Mouse (Mus musculus) CH12.LX (cell line): Measurements from ENCODE around the gene Nupr1. TPM values are rescaled to one million over a fixed set of nuclear protein-coding genes. Genes with fewer than 3 reads are reported as not detected.

Source experiments
- DNase-seq: peaks from one replicate; pipeline ENCODE4 v3.0.0-alpha.2; 2013; ENCODE audit errors: extremely low read depth
- H3K27ac ChIP-seq: 2 replicates; pipeline ENCODE4 v1.5.1; 2012; ENCODE audit warnings: low read depth, mild to moderate bottlenecking, control low read depth, moderate library complexity; ENCODE audit not compliant: insufficient read depth
- H3K27me3 ChIP-seq: replicated peaks from 2 replicates; pipeline ENCODE3; 2012; ENCODE audit warnings: inconsistent platforms
- H3K36me3 ChIP-seq, 2 experiments: replicated peaks in 1 of 2; 2 replicates each; pipeline versions ENCODE3 to v1.6.1; 2012; ENCODE audit warnings: inconsistent platforms in 1 of 2, low read length in 1 of 2, mild to moderate bottlenecking in 1 of 2, mixed read lengths in 1 of 2, moderate library complexity in 1 of 2; ENCODE audit not compliant: control insufficient read depth in 1 of 2, insufficient read depth in 1 of 2
- H3K4me1 ChIP-seq, 2 experiments: 2 replicates each; pipeline ENCODE4 v1.6.1; 2012; ENCODE audit warnings: inconsistent platforms in 1 of 2, moderate library complexity in 1 of 2; ENCODE audit not compliant: insufficient read depth in 2 of 2, control insufficient read depth in 1 of 2
- H3K4me2 ChIP-seq: 2 replicates; pipeline ENCODE4 v1.6.1; 2012; ENCODE audit warnings: low read depth, mild to moderate bottlenecking, control low read depth; ENCODE audit not compliant: poor library complexity, insufficient read depth, severe bottlenecking
- H3K4me3 ChIP-seq, 3 experiments: fragments of 150-350 bp in 1 of 3; sonication (generic) in 1 of 3; replicated peaks in 1 of 3; 2 replicates each; pipeline versions ENCODE3 to v1.5.1; 2011 to 2012; ENCODE audit warnings: low read depth in 2 of 3, low read length in 2 of 3, mild to moderate bottlenecking in 2 of 3, moderate library complexity in 2 of 3, control low read depth in 1 of 3, improper control_type of control experiment in 1 of 3, inconsistent platforms in 1 of 3, mixed read lengths in 1 of 3; ENCODE audit not compliant: poor library complexity in 1 of 3
- H3K79me2 ChIP-seq: replicated peaks from 2 replicates; pipeline ENCODE4 v1.6.1; 2012; ENCODE audit warnings: mild to moderate bottlenecking, moderate library complexity; ENCODE audit not compliant: control insufficient read depth, poor library complexity, insufficient read depth, severe bottlenecking; ENCODE audit errors: extremely low read depth
- H3K9ac ChIP-seq: 2 replicates; pipeline ENCODE4 v1.6.1; 2012; ENCODE audit warnings: low read depth, mild to moderate bottlenecking, control low read depth, moderate library complexity; ENCODE audit not compliant: insufficient read depth
- H3K9me3 ChIP-seq: replicated peaks from 2 replicates; pipeline ENCODE3; 2012; ENCODE audit warnings: low read length, inconsistent platforms, mixed read lengths
- BHLHE40 ChIP-seq: IDR thresholded peaks from 2 replicates; pipeline ENCODE4 v1.6.1; 2011; ENCODE audit warnings: mild to moderate bottlenecking, low read depth, low read length, improper control_type of control experiment
- CHD1 ChIP-seq: IDR thresholded peaks from 2 replicates; pipeline ENCODE4 v1.6.1; 2012; ENCODE audit warnings: low read depth, low read length, improper control_type of control experiment, inconsistent platforms
- CHD2 ChIP-seq: IDR thresholded peaks from 2 replicates; pipeline ENCODE4 v1.6.1; 2011; ENCODE audit warnings: low read length, improper control_type of control experiment
- CTCF ChIP-seq, 2 experiments: IDR thresholded peaks in 1 of 2; conservative IDR thresholded peaks in 1 of 2; 2 replicates each; pipeline ENCODE4 v1.5.1; 2011 to 2012; ENCODE audit warnings: low read depth in 2 of 2, low read length in 2 of 2, improper control_type of control experiment in 1 of 2, inconsistent platforms in 1 of 2, mild to moderate bottlenecking in 1 of 2, moderate library complexity in 1 of 2
- ELF1 ChIP-seq: IDR thresholded peaks from 2 replicates; pipeline ENCODE4 v1.6.1; 2014; ENCODE audit warnings: low read depth, mild to moderate bottlenecking, inconsistent platforms, low read length, improper control_type of control experiment
- EP300 ChIP-seq: IDR thresholded peaks from 2 replicates; pipeline ENCODE4 v1.6.1; 2011; ENCODE audit warnings: low read length, improper control_type of control experiment
- ETS1 ChIP-seq: conservative IDR thresholded peaks from 2 replicates; pipeline ENCODE4 v1.6.1; 2012; ENCODE audit warnings: low read depth, mild to moderate bottlenecking, inconsistent platforms, low read length, improper control_type of control experiment, moderate library complexity
- HCFC1 ChIP-seq: IDR thresholded peaks from 2 replicates; pipeline ENCODE4 v1.6.1; 2012; ENCODE audit warnings: low read depth, mild to moderate bottlenecking, inconsistent platforms, low read length, improper control_type of control experiment
- JUN ChIP-seq: IDR thresholded peaks from 2 replicates; pipeline ENCODE4 v1.6.1; 2011; ENCODE audit warnings: low read depth, mild to moderate bottlenecking, low read length, improper control_type of control experiment, moderate library complexity; ENCODE audit not compliant: insufficient read depth
- JUND ChIP-seq: conservative IDR thresholded peaks from 2 replicates; pipeline ENCODE4 v1.6.1; 2011; ENCODE audit warnings: low read depth, low read length, improper control_type of control experiment
- KAT2A ChIP-seq: IDR thresholded peaks from 2 replicates; pipeline ENCODE4 v1.6.1; 2012; ENCODE audit warnings: low read length, improper control_type of control experiment, inconsistent platforms; ENCODE audit not compliant: insufficient replicate concordance
- MAFK ChIP-seq: IDR thresholded peaks from 2 replicates; pipeline ENCODE4 v1.6.1; 2011; ENCODE audit warnings: low read length, improper control_type of control experiment; ENCODE audit not compliant: insufficient replicate concordance
- MAX ChIP-seq: IDR thresholded peaks from 2 replicates; pipeline ENCODE4 v1.6.1; 2011; ENCODE audit warnings: low read length, improper control_type of control experiment
- MAZ ChIP-seq: IDR thresholded peaks from 2 replicates; pipeline ENCODE4 v1.6.1; 2012; ENCODE audit warnings: low read depth, mild to moderate bottlenecking, inconsistent platforms, low read length, improper control_type of control experiment, moderate library complexity
- MYC ChIP-seq: IDR thresholded peaks from 2 replicates; pipeline ENCODE4 v1.6.1; 2011; ENCODE audit warnings: low read depth, mild to moderate bottlenecking, improper control_type of control experiment, low read length
- NELFE ChIP-seq: IDR thresholded peaks from 2 replicates; pipeline ENCODE4 v1.6.1; 2011; ENCODE audit warnings: low read depth, low read length, improper control_type of control experiment
- NRF1 ChIP-seq: IDR thresholded peaks from 2 replicates; pipeline ENCODE4 v1.6.1; 2014; ENCODE audit warnings: low read depth, mild to moderate bottlenecking, inconsistent platforms, low read length, improper control_type of control experiment, moderate library complexity
- PAX5 ChIP-seq: IDR thresholded peaks from 2 replicates; pipeline ENCODE4 v1.6.1; 2012; ENCODE audit warnings: low read length, inconsistent platforms, mixed read lengths
- POLR2A ChIP-seq: IDR thresholded peaks from 2 replicates; pipeline ENCODE4 v1.6.1; 2011; ENCODE audit warnings: low read depth, mild to moderate bottlenecking, improper control_type of control experiment, low read length
- POLR2AphosphoS2 ChIP-seq: IDR thresholded peaks from 2 replicates; pipeline ENCODE4 v1.6.1; 2011; ENCODE audit warnings: low read depth, low read length, improper control_type of control experiment
- RCOR1 ChIP-seq: conservative IDR thresholded peaks from 2 replicates; pipeline ENCODE4 v1.6.1; 2012; ENCODE audit warnings: low read depth, mild to moderate bottlenecking, inconsistent platforms, low read length, improper control_type of control experiment
- SIN3A ChIP-seq: IDR thresholded peaks from 2 replicates; pipeline ENCODE4 v1.6.1; 2012; ENCODE audit warnings: low read length, improper control_type of control experiment, inconsistent platforms
- TBP ChIP-seq: conservative IDR thresholded peaks from 2 replicates; pipeline ENCODE4 v1.6.1; 2011; ENCODE audit warnings: low read depth, low read length, improper control_type of control experiment
- TCF12 ChIP-seq: IDR thresholded peaks from 2 replicates; pipeline ENCODE4 v1.6.1; 2014; ENCODE audit warnings: low read depth, mild to moderate bottlenecking, inconsistent platforms, low read length, improper control_type of control experiment
- UBTF ChIP-seq: IDR thresholded peaks from 2 replicates; pipeline ENCODE4 v1.6.1; 2012; ENCODE audit warnings: low read depth, mild to moderate bottlenecking, inconsistent platforms, low read length, improper control_type of control experiment, moderate library complexity
- USF1 ChIP-seq: IDR thresholded peaks from 2 replicates; pipeline ENCODE4 v1.6.1; 2014; ENCODE audit warnings: low read depth, mild to moderate bottlenecking, inconsistent platforms, low read length, improper control_type of control experiment
- USF2 ChIP-seq: conservative IDR thresholded peaks from 2 replicates; pipeline ENCODE4 v1.6.1; 2011; ENCODE audit warnings: low read depth, low read length, improper control_type of control experiment
- ZC3H11A ChIP-seq: IDR thresholded peaks from 2 replicates; pipeline ENCODE4 v1.6.1; 2012; ENCODE audit warnings: low read depth, mild to moderate bottlenecking, inconsistent platforms, low read length, improper control_type of control experiment
- dilution Hi-C: fragments of 300-500 bp; cut with MboI; formaldehyde crosslinking; loops from 2 replicates; pipeline ENCODE4 v1.14.3; 2020; ENCODE audit warnings: low sequenced_read_pairs; ENCODE audit not compliant: extremely low pct_unique_long_range_greater_than_20kb, extremely low pct_ligation_motif_present
- in situ Hi-C: fragments of 300-500 bp; cut with MboI; formaldehyde crosslinking; loops from 3 replicates; pipeline ENCODE4 v1.14.3; 2019; ENCODE audit warnings: low sequenced_read_pairs, low pct_ligation_motif_present, low pct_unique_long_range_greater_than_20kb, mixed read lengths
- polyA plus RNA-seq: library from polyadenylated mRNA; unstranded; fragments of >175 nt; gene quantifications from 2 replicates; pipeline ENCODE4 v1.2.1, GENCODE M21; 2012; ENCODE audit warnings: low read depth; ENCODE audit not compliant: insufficient read length
- total RNA-seq, 2 experiments: library from RNA; depleted of rRNA; stranded (reverse); fragments of 300-350 nt in 1 of 2; fragments of >200 nt in 1 of 2; gene quantifications; 2 replicates each; pipeline ENCODE4 v1.2.3; 2012 to 2014

Nupr1 gene
- total and polyA plus RNA-seq, 3 experiments: 6.4 to 13.9 (median 13.5) TPM

GRCm38 (mm10) chr7:126583761-126584160 is 46.9 kb downstream of the Nupr1 start:
- Histone ChIP-seq H3K27ac (no peak overlapping the region), H3K27me3 (no peaks in the 10 kb centered on the region), H3K4me2 (peak overlapping the region; percentile 3), H3K36me3 (peaks cover 12 to 50% of the 10 kb centered on the region in 2 experiments), H3K79me2 (no peaks in the 10 kb centered on the region), H3K9ac (peak overlapping the region; percentile 65), H3K4me1 (peaks cover 9 to 33% of the 10 kb centered on the region in 2 experiments; a peak in 3 of 4 replicates), H3K4me3 (peak overlapping the region; percentile 57 to 78 (median 59)), H3K9me3 (no peaks in the 10 kb centered on the region)
- no peak for TF ChIP-seq CHD1
- TF ChIP-seq USF1: no peak
- TF ChIP-seq MYC: no peak
- no peak for TF ChIP-seq JUND
- TF ChIP-seq UBTF: no peak
- TF ChIP-seq SIN3A: no peak
- no peak for TF ChIP-seq ETS1
- no peak for TF ChIP-seq KAT2A
- no peak for TF ChIP-seq EP300
- TF ChIP-seq MAX: no peak
- no peak for TF ChIP-seq MAFK
- no peak for TF ChIP-seq NELFE
- no peak for TF ChIP-seq PAX5
- TF ChIP-seq ZC3H11A: no peak
- TF ChIP-seq CTCF (conservative IDR thresholded peaks at IDR 0.05 in 1 of 2, IDR thresholded peaks at IDR 0.05 in 1 of 2; ENCODE audit: low read depth in 2 of 2, low read length in 2 of 2): no peak
- dilution Hi-C loops (no loop called here), in situ Hi-C loops (loop anchor here (5.0 kb wide), 1 partner anchor 39 kb away; no protein-coding TSS in a partner anchor)
- no peak for DNase-seq

- Histone ChIP-seq H3K9ac (peak overlapping the region; percentile 65), H3K36me3 (peaks cover 17 to 50% of the 10 kb centered on the region in 2 experiments), H3K4me1 (peaks cover 9 to 33% of the 10 kb centered on the region in 2 experiments; a peak in 3 of 4 replicates), H3K27me3 (no peaks in the 10 kb centered on the region), H3K4me2 (peak overlapping the region; percentile 3), H3K4me3 (peak overlapping the region; percentile 57 to 78 (median 59)), H3K9me3 (no peaks in the 10 kb centered on the region), H3K79me2 (no peaks in the 10 kb centered on the region), H3K27ac (no peak overlapping the region)
- DNase-seq: peak; percentile 80
- TF ChIP-seq CTCF (conservative IDR thresholded peaks at IDR 0.05 in 1 of 2, IDR thresholded peaks at IDR 0.05 in 1 of 2; ENCODE audit: low read depth in 2 of 2, low read length in 2 of 2): no peak
- TF ChIP-seq HCFC1: peak; percentile 83
- TF ChIP-seq POLR2A: peak; percentile 54
- peak; percentile 98 for TF ChIP-seq BHLHE40
- TF ChIP-seq SIN3A: peak; percentile 74
- peak; percentile 98 for TF ChIP-seq USF2
- TF ChIP-seq RCOR1: peak; percentile 76
- peak; percentile 95 for TF ChIP-seq USF1
- peak; percentile 95 for TF ChIP-seq ELF1
- peak; percentile 34; the same call in 1 of the 2 replicates for TF ChIP-seq KAT2A
- TF ChIP-seq NRF1: peak; percentile 79
- TF ChIP-seq JUN: no peak
- TF ChIP-seq TCF12: 0 out of 2 replicates have a peak, but pooled peaks have one; percentile 50
- TF ChIP-seq CHD2: no peak
- TF ChIP-seq MAZ: 0 out of 2 replicates have a peak, but pooled peaks have one; percentile 53
- peak; percentile 96 for TF ChIP-seq MAX
- no peak for TF ChIP-seq POLR2AphosphoS2
- peak; percentile 84; the same call in 1 of the 2 replicates for TF ChIP-seq TBP
- no peak for TF ChIP-seq UBTF
- peak; percentile 77 for TF ChIP-seq MYC
- dilution Hi-C loops: no loop called here
- in situ Hi-C loops: loop anchor here (5.0 kb wide), 1 partner anchor 39 kb away; no protein-coding TSS in a partner anchor
Observed at GRCm38 (mm10) chr7:126583251-126583709, 47.4 kb downstream of the Nupr1 start.
